Mouse (Mus musculus) inflammation-experienced regulatory T-cells, adult 6 months (primary cell): Measurements from ENCODE around the gene Rbms2. TPM values are rescaled to one million over a fixed set of nuclear protein-coding genes. Genes with fewer than 3 reads are reported as not detected.
"Not testable (repeated sequence)": the region's sequence is repeated elsewhere in the genome, so short reads cannot be mapped to it uniquely, and the experiment has no call there.

Experiments used
- ATAC-seq: one replicate; pipeline ENCODE4 v1.8.0; 2017
- polyA plus RNA-seq, 3 experiments: library from polyadenylated mRNA; unstranded; fragments of 100-300 nt; shearing (Covaris generic); gene quantifications; one replicate each; pipeline ENCODE4 v1.2.1; 2017

The Rbms2 gene
- polyA plus RNA-seq: 10 to 100 TPM; 24.7 to 29.4 (median 27.8) TPM

GRCm38 (mm10) chr10:128179989-128180388, at the start of gene Rbms2:
Gene Rbms2, minus strand, starts transcription at chr10:128180297.
- ATAC-seq: no peak

DNA sequence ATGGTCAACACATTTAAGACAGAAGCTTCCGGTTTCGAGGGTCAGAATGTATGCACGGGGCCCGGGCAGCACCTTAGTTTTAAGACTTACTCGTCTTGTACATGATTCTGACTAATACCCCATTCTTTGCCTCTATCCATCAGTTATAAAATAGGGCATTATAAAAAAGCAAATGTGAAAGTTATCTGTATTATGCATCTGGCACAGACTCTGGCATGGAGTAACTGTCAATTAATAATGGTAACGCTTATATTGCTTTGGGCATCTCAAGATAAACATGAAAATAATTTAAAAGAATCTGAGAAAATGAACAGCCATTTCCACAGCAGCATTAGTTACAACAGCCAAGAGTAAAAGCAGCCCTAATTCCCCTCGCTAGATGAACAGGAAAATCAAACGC, 47.9 kb upstream of the Rbms2 start:
- ATAC-seq: no peak

DNA sequence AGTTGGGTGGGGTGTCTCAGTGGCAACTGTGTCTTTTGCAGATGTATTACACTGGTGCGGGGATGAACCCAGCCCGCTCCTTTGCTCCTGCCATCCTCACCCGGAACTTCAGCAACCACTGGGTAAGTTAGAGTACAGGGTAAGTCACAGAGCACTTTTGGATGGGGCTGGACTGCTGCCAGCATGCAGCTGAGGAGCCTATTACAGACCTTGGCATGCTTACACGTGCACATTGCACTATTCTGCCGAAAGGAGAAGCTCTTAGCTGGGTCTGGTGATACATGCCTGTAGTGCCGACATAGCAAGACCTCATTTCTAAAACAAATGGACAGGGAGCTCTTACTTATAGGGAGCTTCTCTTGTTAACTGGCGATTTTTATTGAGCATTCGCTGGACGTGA, 47.5 kb upstream of the Rbms2 start:
- ATAC-seq: no peak

- ATAC-seq: no peak
These were observed 45.4 kb upstream of the Rbms2 start, which contains the start of gene Mip for GRCm38 (mm10) chr10:128225538-128225937. Gene Mip, plus strand, starts transcription at chr10:128225838.

DNA sequence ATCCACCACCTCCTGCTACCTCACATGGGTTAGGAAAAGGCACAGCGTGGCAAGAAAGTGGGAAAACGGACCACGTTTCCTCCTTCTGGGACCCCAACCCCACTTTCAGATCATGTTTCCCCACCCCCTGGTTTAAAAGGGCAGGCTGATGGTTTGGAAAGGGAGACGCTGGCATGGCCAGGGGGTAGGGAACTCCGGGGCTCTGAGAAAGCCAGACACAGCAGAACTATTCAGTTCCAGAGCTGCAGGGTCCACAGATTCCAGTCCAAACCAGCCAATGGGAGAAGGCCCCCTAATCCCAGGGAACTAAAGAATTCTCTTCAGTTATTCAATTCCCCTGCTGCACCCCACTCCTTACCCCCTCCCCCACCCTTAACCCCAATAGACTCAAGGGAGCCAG, 45.0 kb upstream of the Rbms2 start:
- ATAC-seq: no peak

- peak; percentile 74 for ATAC-seq
These were observed 41.6 kb upstream of the Rbms2 start for GRCm38 (mm10) chr10:128221533-128222286.

GRCm38 (mm10) chr10:128218387-128219117, 38.5 kb upstream of the Rbms2 start:
- no peak for ATAC-seq

- no peak for ATAC-seq
These were observed 34.9 kb upstream of the Rbms2 start for GRCm38 (mm10) chr10:128214981-128215380.

- not testable (repeated sequence) for ATAC-seq
These were observed 34.0 kb upstream of the Rbms2 start for GRCm38 (mm10) chr10:128214112-128214511.

- peak; percentile 80 for ATAC-seq
These were observed 32.8 kb upstream of the Rbms2 start for GRCm38 (mm10) chr10:128212871-128213323.

GRCm38 (mm10) chr10:128212148-128212547, 32.1 kb upstream of the Rbms2 start:
- no peak for ATAC-seq

DNA sequence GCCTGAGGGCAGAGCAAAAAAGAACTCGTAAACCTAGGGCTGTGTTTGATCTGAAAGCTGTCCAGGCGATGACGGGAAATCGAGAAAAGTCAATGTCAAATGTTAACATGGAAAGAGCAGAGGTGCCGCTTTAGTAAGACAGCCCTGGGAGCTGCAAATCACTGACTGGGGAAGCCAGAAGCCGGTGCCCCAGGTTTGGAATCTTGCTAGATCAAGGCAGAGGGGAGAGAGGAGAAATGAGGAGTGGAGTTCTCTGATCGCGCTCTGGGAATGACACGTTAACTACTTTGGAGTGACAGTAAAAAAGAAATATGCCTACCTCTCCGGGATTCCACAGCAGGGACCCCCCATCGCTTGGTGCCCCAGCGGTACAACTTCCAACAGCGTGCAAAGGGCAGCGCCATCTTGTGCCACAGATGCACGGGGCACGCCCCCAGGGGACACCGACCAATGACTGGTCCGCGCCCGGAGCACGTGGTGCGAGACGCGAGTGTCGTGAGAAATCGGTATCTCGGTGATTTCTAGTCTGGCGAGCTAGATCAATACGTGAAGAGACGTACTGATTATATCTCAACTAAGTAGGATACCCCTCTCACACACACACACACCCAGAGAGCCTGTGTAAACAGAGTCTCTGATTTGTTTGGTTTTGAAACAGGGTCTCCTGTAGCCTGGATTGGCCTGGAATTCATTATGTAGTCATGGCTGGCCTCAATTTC, 31.5 kb upstream of the Rbms2 start, which contains the start of gene Spryd4:
Spryd4 (minus strand) TSS at position 418 of the 719 bp plus-strand sequence.
- ATAC-seq: peak; percentile 92

DNA sequence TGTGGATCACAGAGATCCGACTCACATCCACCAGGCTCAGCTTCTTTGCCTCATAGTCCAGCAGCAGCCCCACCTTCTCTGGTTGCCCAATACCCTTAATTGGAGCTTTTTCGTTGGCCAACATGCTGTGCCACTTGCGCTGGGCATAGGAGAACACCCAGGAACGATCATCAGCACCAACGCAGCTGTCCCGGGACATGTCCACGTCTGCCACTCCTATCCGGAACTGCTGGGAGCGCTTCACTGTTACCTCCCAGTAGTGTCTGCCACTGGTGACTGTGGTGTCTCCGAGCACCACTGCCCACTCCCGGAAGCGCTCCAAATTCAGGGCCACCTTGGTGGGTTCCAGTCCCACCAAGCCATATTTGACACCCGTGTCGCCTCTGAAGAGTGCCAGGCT, 30.9 kb upstream of the Rbms2 start:
- ATAC-seq: no peak

DNA sequence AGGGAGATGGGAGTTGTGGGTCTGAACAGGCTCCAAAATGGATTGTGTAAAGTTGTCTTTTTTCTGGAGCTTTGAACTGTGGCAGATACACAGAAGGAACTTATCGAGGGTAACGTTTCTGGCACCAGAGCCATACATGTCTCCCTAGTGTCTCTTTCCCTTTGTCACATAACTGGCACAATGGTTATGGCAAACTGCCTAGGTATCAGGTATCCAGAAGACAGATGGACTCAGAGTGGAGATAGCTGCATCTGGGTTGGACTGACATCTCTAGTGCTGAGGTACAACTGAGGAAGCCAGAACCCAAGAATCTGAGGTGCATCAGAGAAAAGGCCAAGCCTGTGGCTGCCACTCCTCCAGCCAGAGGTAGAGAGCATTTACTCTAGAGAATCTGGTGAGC, 30.0 kb upstream of the Rbms2 start:
- no peak for ATAC-seq

DNA sequence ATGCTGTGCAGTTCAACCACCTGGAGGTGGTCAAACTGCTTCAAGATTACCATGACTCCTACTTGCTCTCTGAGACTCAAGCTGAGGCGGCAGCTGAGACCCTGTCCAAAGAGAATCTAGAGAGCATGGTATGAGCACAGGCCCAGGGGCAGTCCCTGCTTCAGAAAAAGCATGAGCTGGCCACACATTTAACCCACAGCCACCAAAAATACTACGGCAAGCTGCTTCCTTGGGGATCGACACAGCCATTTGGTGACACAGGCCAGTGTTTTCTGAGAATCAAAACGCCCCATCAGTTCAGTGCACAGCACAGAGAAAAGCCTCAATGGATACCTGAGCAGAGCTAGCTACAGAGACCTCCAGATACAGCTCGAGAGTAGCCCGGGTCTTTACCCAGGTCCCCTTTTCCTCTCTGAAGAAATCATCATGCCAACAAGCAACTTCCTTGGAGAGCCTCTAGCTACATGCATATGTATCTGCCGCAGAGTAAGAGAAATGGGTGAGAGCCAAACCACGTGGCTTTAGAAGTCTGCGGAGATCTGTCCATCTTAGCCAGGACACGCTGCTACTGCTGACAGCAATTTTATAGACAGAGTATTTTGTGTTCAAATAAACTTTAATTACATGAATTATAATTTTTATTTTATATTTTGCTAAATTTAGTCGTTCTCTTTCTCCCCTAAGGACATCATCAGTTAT, 29.4 kb upstream of the Rbms2 start:
- no peak for ATAC-seq

GRCm38 (mm10) chr10:128208326-128208725, 28.2 kb upstream of the Rbms2 start:
- no peak for ATAC-seq

GRCm38 (mm10) chr10:128204941-128205340, 24.8 kb upstream of the Rbms2 start:
- no peak for ATAC-seq

DNA sequence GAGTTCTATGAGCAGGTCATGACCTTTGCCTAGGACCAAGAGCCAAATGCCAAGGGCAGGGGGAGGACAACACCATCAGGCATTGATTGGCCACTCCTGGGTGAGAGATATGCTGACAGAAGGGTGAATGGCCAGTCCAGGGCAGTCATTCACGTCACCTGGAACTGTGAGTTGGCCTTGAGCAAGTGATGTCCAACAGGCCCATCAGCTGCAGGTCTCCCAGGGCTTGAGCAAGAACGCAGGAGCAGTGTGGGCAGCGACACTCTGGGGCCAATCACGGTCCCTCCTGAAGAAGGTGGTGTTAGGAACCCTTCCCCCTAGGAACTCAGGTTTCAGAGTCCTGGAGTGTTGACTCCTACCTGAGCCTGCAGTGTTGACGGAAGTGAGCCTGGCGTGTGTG, 21.8 kb upstream of the Rbms2 start:
- ATAC-seq: no peak

- ATAC-seq: peak; percentile 47
These were observed 14.7 kb upstream of the Rbms2 start for GRCm38 (mm10) chr10:128194551-128195461.

DNA sequence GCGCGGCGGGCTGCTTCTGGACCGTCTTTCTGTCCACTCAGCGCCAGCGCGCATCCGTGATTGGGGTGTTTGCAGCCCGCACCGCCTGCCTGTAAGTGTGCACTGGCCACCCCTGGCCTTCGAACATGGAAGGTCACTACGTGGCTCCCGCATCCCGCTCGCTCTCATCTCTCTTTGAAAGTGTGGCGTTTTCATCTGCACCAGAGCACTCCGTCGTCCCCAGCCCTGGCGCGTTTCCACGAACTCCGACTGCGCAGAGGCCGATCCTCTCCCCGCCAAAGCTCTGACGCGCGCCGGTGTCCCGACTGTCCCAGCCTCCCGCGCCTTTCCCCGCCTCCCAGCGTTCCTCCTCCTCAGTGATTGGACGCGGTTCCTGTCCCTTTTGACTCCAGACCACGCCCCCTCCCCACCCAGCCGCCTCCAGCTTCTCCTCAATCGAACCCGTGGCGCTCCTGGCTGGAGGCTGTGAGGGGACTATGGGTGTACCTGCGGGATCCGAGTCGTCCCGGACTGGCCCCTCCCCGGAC, 14.0 kb upstream of the Rbms2 start, which contains the start of gene Gls2:
Gls2 (plus strand) TSS at position 434 of the 527 bp plus-strand sequence.
- peak; percentile 85 for ATAC-seq

DNA sequence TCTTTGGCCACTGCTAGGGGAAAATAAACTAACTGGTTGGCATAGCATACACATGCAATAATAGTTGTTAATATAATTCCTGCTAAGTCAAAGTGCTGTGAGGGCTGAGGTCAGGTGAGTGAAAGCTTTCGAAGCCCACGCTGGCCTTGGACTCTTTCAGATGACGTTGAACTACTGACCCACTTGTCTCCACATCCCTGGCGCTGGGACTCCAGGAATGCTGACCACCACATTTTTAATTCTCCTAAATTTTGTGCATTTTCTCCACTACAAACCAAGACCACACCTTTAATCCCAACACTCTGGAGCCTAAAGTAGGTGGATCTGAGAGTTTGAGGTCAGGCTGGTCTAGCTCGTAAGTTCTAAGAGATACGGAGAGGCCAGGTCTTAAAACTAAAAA, 13.0 kb upstream of the Rbms2 start:
- no peak for ATAC-seq
